Mouse (Mus musculus) midbrain, embryonic 15.5 days (tissue): ENCODE data around the gene Tead4. TPM values are rescaled to one million over a fixed set of nuclear protein-coding genes. Genes with fewer than 3 reads are reported as not detected.
"Not testable (repeated sequence)": the region's sequence is repeated elsewhere in the genome, so short reads cannot be mapped to it uniquely, and the experiment has no call there.

ENCODE experiments used
- ATAC-seq: fragments of 200-750 bp; cut with Nextera tagmentation; replicated peaks from 2 replicates; pipeline ENCODE4 v1.8.0; 2017; ENCODE audit warnings: moderate TSS enrichment
- H3K27ac ChIP-seq: fragments of 300-500 bp; sonication (generic); 2 replicates; pipeline ENCODE4 v1.5.1; 2015; ENCODE audit warnings: mild to moderate bottlenecking, inconsistent platforms
- H3K27me3 ChIP-seq: fragments of 300-500 bp; sonication (generic); replicated peaks from 2 replicates; pipeline ENCODE4 v1.6.1; 2015; ENCODE audit warnings: inconsistent platforms
- H3K36me3 ChIP-seq: fragments of 300-500 bp; sonication (generic); replicated peaks from 2 replicates; pipeline ENCODE4 v1.6.1; 2015; ENCODE audit warnings: inconsistent platforms
- H3K4me1 ChIP-seq: fragments of 300-500 bp; sonication (generic); 2 replicates; pipeline ENCODE4 v1.6.1; 2015; ENCODE audit warnings: inconsistent platforms
- H3K4me2 ChIP-seq: fragments of 300-500 bp; sonication (generic); 2 replicates; pipeline ENCODE4 v1.6.1; 2015; ENCODE audit warnings: inconsistent platforms, mild to moderate bottlenecking, moderate library complexity
- H3K4me3 ChIP-seq: fragments of 300-500 bp; sonication (generic); 2 replicates; pipeline ENCODE4 v1.5.1; 2015; ENCODE audit warnings: mild to moderate bottlenecking, inconsistent platforms
- H3K9ac ChIP-seq: fragments of 300-500 bp; sonication (generic); 2 replicates; pipeline ENCODE4 v1.6.1; 2015; ENCODE audit warnings: mild to moderate bottlenecking, inconsistent platforms
- H3K9me3 ChIP-seq: fragments of 300-500 bp; sonication (generic); 2 replicates; pipeline ENCODE4 v1.6.1; 2016; ENCODE audit warnings: inconsistent platforms
- WGBS: fragments of 180-500 bp; shearing (Covaris S2); methylation state at CpG from one replicate; pipeline ENCODE4 v1.1.7; 2015; ENCODE audit warnings: mixed read lengths; 5-methylcytosine and 5-hydroxymethylcytosine counted together
- polyA plus RNA-seq: library from polyadenylated mRNA; unstranded; fragments of >200 nt; fragmentation: Nextera tagmentation; extraction: Ambion mirVana; gene quantifications from 2 replicates; pipeline ENCODE4 v1.2.1, GENCODE M21; 2015

The Tead4 gene
- polyA plus RNA-seq, 1 experiment from 2014 or later, result 0.65 TPM

DNA sequence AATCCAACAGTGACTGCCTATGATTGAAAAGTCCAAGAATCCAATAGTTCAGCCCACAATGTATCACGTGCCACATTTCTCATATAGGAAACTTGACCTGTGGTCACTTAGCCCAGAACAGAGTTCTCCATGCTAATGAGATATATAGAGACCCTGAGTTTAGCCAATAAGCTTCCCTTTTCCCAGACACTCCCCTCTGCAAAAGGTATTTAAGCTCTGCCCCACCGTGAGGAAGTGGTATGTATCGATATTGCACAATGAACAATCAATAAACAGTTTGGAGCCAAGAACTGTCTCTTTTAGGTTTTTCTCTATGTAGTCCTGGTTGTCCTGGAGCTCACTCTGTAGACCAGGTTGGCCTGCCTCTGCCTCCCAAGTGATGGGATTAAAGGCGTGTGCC, 4.2 kb upstream of the Tead4 start:
- 81% methylated on average over 4 of the region's 4 CpGs for WGBS
- Histone ChIP-seq H3K36me3 (no peaks in the 10 kb centered on the region), H3K27ac (no peak overlapping the region), H3K27me3 (peaks cover 25% of the 10 kb centered on the region), H3K4me3 (no peak overlapping the region), H3K4me2 (no peak overlapping the region), H3K4me1 (peaks cover 14% of the 10 kb centered on the region), H3K9ac (no peak overlapping the region), H3K9me3 (no peaks in the 10 kb centered on the region)
- no peak for ATAC-seq

DNA sequence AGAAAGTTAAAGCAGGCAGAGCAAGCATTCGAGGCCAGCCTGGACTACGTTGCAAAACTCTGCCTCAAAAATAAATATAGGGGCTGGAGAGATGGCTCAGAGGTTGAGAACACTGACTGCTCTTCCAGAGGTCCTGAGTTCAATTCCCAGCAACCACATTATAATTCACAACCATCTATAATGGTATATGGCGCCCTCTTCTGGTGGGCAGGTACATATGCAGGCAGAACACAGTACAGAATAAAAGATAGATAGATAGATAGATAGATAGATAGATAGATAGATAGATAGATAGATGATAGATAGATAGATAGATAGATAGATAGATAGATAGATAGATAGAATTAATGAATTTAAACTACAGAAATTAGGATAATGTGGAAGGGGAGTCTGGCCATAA, 2.0 kb upstream of the Tead4 start:
- Histone ChIP-seq H3K4me1 (peaks cover 20% of the 10 kb centered on the region), H3K27me3 (peaks cover 44% of the 10 kb centered on the region)
- 73% methylated on average over 3 of the region's 3 CpGs for WGBS
- not testable (repeated sequence) for H3K9ac ChIP-seq, H3K9me3 ChIP-seq, H3K27ac ChIP-seq, H3K4me2 ChIP-seq, H3K36me3 ChIP-seq, H3K4me3 ChIP-seq, ATAC-seq

DNA sequence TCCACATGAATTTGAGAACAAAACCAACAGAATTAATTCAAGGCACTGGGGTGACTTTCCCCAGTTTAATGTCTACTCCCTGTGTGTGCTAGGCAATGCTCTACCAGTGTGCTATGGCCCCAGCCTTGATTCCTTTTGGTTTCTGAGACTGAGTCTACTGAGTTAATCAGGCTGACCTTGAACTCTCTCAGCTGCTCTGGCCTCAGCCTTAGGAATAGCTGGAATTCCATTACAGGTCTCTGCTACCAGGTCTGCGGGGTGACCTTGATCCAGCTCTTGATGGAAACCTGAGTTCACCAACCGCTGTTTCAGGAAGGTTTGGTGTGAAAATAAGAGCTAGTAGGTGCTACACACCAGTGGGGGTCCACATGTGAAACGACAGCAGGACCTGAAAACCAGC, 1.3 kb upstream of the Tead4 start:
- Histone ChIP-seq H3K4me1 (peaks cover 20% of the 10 kb centered on the region), H3K4me2 (no peak overlapping the region), H3K27ac (no peak overlapping the region), H3K4me3 (no peak overlapping the region), H3K27me3 (peaks cover 51% of the 10 kb centered on the region), H3K9me3 (no peaks in the 10 kb centered on the region), H3K9ac (no peak overlapping the region), H3K36me3 (no peaks in the 10 kb centered on the region)
- 85% methylated on average over 3 of the region's 3 CpGs for WGBS
- no peak for ATAC-seq

DNA sequence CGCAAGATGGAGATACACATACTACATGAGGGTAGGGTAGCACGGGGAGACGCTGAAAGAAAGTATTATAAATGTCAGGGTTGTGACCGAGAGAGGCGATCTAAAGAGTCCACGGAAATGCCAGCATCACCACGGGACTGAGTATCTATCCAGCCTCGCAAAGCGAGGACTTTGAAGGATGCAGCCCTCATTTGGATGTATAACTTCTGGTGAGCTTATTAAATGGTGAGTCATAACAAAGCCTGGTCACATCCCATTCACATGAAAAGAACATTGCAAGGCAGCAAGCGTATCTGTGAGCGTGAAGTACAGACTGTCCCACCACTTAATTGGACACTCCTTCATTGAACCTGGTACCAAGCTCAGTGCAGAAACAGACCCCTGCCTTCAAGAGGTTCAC, 835 bp upstream of the Tead4 start:
- peak overlapping the region; percentile 100; the same call in 1 of the 2 replicates for H3K4me2 ChIP-seq
- H3K27ac ChIP-seq, result no peak overlapping the region
- 48% methylated on average over 11 of the region's 11 CpGs for WGBS
- no peaks in the 10 kb centered on the region for H3K9me3 ChIP-seq
- H3K4me1 ChIP-seq, result peaks cover 20% of the 10 kb centered on the region
- H3K36me3 ChIP-seq, result no peaks in the 10 kb centered on the region
- peaks cover 53% of the 10 kb centered on the region for H3K27me3 ChIP-seq
- peak overlapping the region; percentile 65; the same call in 1 of the 2 replicates for H3K4me3 ChIP-seq
- H3K9ac ChIP-seq, result no peak overlapping the region
- no peak for ATAC-seq

DNA sequence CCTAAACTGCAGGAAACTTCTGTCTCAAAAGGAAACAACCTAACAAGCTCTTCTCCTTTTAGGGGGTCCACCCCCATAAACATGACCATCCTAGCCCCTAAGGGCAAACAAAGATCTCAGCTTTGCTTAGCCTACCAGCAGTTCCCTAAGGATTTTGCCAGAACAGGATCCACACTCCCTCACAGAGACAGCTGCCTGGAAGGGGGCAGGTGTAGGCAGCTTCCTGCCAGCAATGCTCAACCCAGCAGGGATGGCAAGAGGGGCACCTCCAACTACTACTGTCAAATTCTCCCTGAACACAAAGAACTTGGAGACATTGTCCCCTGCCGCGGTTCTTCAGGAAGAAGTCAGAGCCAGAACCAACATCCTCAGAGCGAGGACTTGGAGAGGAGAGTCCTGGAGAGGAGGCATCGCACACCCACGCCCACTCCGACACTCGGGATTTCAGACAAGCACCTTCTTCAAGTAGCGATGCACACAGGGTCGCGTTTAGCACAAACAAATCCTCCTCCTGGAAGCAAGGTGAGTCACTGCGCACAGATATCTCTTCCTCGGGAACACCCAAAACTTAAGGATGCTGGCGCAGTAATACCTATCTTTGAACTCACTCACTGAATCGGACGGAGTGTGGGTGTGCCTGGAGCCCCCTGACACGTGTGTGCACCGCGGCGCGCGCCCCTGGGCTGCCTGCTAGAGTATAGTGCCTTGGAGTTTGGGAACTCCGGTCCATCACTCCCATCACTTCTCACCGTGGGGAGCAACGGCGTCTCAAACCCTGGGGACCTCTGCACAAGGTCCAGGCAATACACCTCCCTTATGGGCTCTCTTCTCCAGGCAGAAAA, 1.1 kb downstream of the Tead4 start:
- H3K36me3 ChIP-seq, result no peaks in the 10 kb centered on the region
- no peaks in the 10 kb centered on the region for H3K9me3 ChIP-seq
- peak overlapping the region; percentile 43 for H3K9ac ChIP-seq
- H3K4me1 ChIP-seq, result peaks cover 20% of the 10 kb centered on the region
- ATAC-seq, result peak; percentile 41
- under 1% methylated on average over 25 of the region's 25 CpGs for WGBS
- peaks cover 53% of the 10 kb centered on the region for H3K27me3 ChIP-seq
- peak overlapping the region; percentile 100 for H3K4me2 ChIP-seq
- H3K27ac ChIP-seq, result no peak overlapping the region
- H3K4me3 ChIP-seq, result peak overlapping the region; percentile 65

DNA sequence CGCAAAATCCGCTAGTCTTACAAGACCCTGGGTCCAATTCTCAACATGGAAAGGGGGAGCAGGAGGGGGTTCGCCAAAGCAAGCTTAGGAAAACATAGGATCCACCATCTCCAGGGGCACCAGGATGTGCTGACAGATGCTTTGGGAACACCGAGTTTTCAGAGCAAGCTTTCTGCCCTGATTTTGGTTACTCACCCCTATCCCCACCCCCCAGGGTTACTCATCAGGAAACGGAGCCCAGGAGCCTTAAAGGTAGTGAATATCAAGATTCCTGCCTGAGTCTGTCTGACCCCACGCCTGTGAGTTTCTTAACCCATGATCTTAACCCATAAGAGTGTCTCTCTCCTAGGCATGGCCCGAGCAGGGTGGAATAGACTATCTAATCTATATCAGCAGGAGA, 2.4 kb downstream of the Tead4 start:
- Histone ChIP-seq H3K27me3 (peaks cover 53% of the 10 kb centered on the region), H3K27ac (no peak overlapping the region), H3K9ac (no peak overlapping the region), H3K9me3 (no peaks in the 10 kb centered on the region), H3K4me1 (peaks cover 20% of the 10 kb centered on the region), H3K36me3 (no peaks in the 10 kb centered on the region), H3K4me3 (no peak overlapping the region), H3K4me2 (no peak overlapping the region)
- WGBS, result 43% methylated on average over 7 of the region's 7 CpGs
- ATAC-seq, result no peak

DNA sequence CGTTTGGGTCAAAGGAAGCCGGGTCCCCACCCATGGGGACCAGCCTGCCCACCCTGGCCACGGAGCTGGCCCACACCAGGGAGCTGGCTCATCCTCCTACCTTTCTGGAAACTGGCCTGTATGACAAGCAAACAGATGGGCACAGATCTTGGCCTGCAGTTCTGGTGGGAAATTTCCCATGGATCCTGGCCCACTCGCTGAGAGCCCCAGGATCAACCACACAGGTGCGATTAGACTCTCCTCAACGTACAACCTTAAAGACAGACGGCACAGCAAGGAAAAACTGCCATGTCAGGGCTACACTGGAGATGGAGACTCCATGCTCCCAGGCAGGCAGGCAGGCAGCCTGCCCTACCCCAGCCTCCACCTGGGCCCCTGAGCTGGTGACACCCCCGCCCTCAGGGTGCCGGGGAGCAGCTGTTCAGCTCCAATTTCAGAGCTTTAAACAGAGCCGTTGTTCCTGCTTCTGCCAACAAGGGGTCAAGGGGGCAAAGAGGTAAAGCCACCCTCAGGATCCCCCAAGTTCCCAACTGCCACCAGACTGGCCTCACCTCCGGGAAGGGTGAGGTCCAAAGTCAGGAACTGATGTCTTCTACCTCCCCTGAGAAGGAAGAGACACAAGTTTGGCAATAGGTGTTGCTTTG, 3.8 kb downstream of the Tead4 start:
- Histone ChIP-seq H3K27me3 (peaks cover 46% of the 10 kb centered on the region), H3K4me2 (no peak overlapping the region), H3K4me1 (peaks cover 20% of the 10 kb centered on the region), H3K27ac (no peak overlapping the region), H3K36me3 (no peaks in the 10 kb centered on the region), H3K9ac (no peak overlapping the region), H3K4me3 (no peak overlapping the region), H3K9me3 (no peaks in the 10 kb centered on the region)
- ATAC-seq, result no peak
- WGBS, result 41% methylated on average over 11 of the region's 11 CpGs

DNA sequence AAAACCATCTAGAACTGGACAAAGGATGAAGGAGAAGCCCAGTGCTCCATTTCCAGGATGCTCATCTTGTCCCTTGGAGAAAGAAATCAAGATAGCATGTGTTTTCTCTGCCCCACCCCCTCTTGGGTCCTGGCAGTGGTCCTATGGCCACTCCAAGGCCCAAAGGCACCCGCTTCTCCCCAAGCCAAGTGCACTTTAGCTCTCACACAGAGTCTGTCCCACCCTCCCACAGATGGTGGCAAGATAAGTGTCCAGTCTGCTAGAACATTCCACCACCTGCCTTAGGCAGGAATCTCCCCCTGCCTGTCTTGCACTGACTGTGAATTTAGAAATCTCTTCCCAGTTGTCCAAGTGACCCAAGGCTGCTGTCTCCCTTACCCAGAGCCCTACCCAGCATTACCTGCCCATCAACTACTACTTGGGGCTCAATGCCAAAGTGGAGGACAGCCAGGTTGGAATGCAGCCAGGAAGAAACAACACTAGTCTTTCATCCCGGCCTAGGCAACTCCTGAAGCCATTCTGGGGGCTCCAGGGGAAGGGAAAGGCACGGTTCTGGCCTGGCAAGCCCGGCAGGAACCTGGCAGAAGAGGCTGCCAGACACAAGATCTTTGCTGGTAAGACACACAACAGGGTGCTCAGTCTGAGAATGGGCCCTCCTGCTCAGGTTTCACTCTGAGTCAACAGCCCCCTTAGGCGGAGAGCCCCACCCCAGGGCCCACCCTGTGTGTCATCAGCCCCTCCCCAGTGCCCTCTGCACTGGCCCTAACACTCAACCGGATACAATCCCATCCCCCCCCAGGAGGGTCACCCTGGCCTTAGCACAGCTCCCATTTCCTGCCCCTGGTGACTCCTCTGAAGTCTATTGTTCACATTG, 4.5 kb downstream of the Tead4 start:
- H3K4me3 ChIP-seq, result no peak overlapping the region
- H3K27me3 ChIP-seq, result peaks cover 38% of the 10 kb centered on the region
- whole genome bisulfite sequencing, result 47% methylated on average over 6 of the region's 6 CpGs
- peaks cover 18% of the 10 kb centered on the region for H3K4me1 ChIP-seq
- H3K4me2 ChIP-seq, result no peak overlapping the region
- no peaks in the 10 kb centered on the region for H3K9me3 ChIP-seq
- H3K9ac ChIP-seq, result no peak overlapping the region
- no peak overlapping the region for H3K27ac ChIP-seq
- ATAC-seq, result no peak
- no peaks in the 10 kb centered on the region for H3K36me3 ChIP-seq

DNA sequence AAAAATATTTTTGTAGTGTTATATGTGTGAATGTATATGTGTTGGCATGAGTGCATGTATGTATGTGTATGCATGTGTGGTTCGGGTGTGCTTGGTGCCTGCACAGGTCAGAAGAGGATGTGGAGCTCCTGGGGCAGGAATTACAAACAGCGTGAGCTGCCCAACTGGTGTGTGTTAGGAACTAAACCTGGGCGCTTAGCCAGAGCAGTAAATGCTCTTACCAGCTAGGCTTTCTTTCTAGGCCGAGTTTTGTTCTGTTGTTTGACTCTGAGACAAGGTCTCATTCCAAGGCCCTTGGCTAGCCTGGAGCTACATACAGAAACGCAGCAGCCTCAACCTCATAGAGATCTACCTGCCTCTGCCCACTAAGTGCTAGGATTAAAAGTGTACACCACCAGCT, 9.3 kb downstream of the Tead4 start:
- 80% methylated on average over 5 of the region's 5 CpGs for WGBS
- Histone ChIP-seq H3K4me2 (no peak overlapping the region), H3K4me1 (no peaks in the 10 kb centered on the region), H3K9me3 (no peaks in the 10 kb centered on the region), H3K4me3 (no peak overlapping the region), H3K27me3 (no peaks in the 10 kb centered on the region), H3K27ac (no peak overlapping the region), H3K36me3 (no peaks in the 10 kb centered on the region), H3K9ac (no peak overlapping the region)
- ATAC-seq, result no peak

DNA sequence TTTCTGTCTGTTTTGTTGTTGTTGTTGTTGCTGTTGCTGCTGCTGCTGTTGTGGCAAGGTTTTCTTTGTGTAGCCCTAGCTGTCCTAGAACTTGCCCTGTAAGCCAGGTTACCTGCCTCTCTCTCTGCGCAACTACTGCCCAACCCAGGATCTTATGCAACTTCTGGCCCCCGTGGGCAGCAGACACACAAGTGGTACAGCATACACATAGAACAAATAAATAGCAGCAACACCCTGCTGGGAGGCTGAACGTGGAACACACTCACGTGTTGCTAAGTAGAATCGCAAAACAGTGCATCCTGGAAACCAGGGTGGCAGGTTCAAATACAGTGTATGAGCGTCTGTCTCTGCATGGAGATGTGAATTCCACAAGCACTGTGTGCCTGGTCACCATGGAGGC, 11.9 kb downstream of the Tead4 start:
- no peak for ATAC-seq

DNA sequence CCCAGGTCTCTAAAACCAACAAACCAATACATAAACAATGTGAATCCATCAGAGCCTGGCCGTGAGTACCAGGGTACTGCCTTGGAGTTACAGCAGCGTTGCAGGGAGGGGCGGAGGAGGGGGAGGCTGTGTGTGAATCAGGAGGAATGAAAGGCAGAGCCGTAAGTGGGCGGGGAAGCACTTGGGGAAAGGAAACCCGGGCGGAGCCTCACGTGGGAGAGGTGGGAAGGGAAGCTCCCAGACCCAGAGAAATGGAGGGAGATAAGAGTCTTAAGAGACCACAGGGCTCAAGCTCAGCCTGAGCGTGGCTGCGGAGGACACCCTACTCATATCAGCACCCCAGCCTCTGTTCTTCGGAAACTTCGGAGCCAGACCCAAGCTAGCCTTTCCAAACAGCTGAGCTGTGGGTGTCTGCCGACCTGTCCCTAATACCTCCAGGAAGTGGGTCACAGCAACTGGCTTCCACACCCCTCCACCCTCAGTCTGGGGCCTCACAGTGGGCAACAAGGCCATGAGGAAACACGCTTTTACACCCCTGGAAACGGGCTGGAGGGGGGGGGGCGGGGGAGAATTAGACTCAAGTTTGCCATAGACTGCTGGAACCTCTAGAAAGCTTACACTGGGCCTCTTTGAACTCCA, 14.7 kb downstream of the Tead4 start:
- peak overlapping the region; percentile 9; the same call in 1 of the 2 replicates for H3K4me3 ChIP-seq
- H3K4me2 ChIP-seq, result peak overlapping the region; percentile 24
- 14% methylated on average over 16 of the region's 16 CpGs for WGBS
- H3K9ac ChIP-seq, result no peak overlapping the region
- no peaks in the 10 kb centered on the region for H3K36me3 ChIP-seq
- H3K4me1 ChIP-seq, result peaks cover 7% of the 10 kb centered on the region; the same call in 1 of the 2 replicates
- H3K27ac ChIP-seq, result no peak overlapping the region
- ATAC-seq, result no peak
- no peaks in the 10 kb centered on the region for H3K9me3 ChIP-seq
- H3K27me3 ChIP-seq, result no peaks in the 10 kb centered on the region

More for the DNA sequence above, 11.9 kb downstream of the Tead4 start:
- Histone ChIP-seq H3K9me3 (no peaks in the 10 kb centered on the region), H3K27ac (no peak overlapping the region), H3K4me3 (no peak overlapping the region), H3K4me1 (peaks cover 7% of the 10 kb centered on the region; the same call in 1 of the 2 replicates), H3K36me3 (no peaks in the 10 kb centered on the region), H3K27me3 (no peaks in the 10 kb centered on the region), H3K4me2 (no peak overlapping the region), H3K9ac (no peak overlapping the region)
- WGBS, result 82% methylated on average over 6 of the region's 6 CpGs

DNA sequence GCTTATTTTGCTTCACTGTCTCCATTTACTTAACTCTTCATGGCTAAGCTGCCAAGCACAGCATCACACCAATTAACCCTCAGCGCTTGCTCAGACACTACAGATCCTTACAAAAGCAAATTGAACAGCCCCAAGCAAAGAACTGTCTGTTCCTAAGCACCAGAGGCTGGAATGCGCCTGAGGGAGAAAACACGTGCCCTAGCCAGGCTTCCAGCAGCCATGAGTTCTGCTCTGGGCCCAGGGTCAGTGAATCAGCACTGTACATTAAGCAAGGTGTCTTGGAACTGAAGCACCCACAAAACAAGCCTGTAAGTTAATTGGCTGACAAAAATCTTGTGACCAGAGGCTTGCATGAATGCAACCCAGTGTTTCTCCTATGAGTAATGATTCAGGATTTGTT, 18.5 kb downstream of the Tead4 start:
- WGBS, result 6% methylated on average over 3 of the region's 3 CpGs
- no peaks in the 10 kb centered on the region for H3K27me3 ChIP-seq
- peaks cover 7% of the 10 kb centered on the region; the same call in 1 of the 2 replicates for H3K4me1 ChIP-seq
- H3K36me3 ChIP-seq, result no peaks in the 10 kb centered on the region
- H3K9me3 ChIP-seq, result no peaks in the 10 kb centered on the region
- H3K27ac ChIP-seq, result no peak overlapping the region
- H3K4me3 ChIP-seq, result no peak overlapping the region
- no peak overlapping the region for H3K9ac ChIP-seq
- H3K4me2 ChIP-seq, result no peak overlapping the region
- peak; percentile 70 for ATAC-seq
